Mouse (Mus musculus): ENCODE results near the gene 4930595D18Rik. TPM values are rescaled to one million over a fixed set of nuclear protein-coding genes. Genes with fewer than 3 reads are reported as not detected.

The 4930595D18Rik gene
- polyA plus RNA-seq, 1 experiment from 2014 or later = not detected

GRCm38 (mm10) chr12:111125666-111126065 is 58.6 kb downstream of the 4930595D18Rik start:
- no peak for ATAC-seq (ENCODE audit: borderline replicate concordance, extremely low read depth, low FRiP score, low TSS enrichment)
- no peaks in the 10 kb centered on the region for H3K9me3 ChIP-seq
- 69% methylated on average over 6 of the region's 6 CpGs for WGBS

GRCm38 (mm10) chr12:111124601-111125260 is 59.6 kb downstream of the 4930595D18Rik start:
- ATAC-seq (ENCODE audit: borderline replicate concordance, extremely low read depth, low FRiP score, low TSS enrichment) = no peak
- H3K9me3 ChIP-seq = no peaks in the 10 kb centered on the region

More at GRCm38 (mm10) chr12:111125666-111126065, 58.6 kb downstream of the 4930595D18Rik start:
- Histone ChIP-seq H3K36me3 (no peaks in the 10 kb centered on the region), H3K27ac (no peak overlapping the region), H3K4me1 (no peaks in the 10 kb centered on the region), H3K4me2 (no peak overlapping the region), H3K9ac (no peak overlapping the region), H3K4me3 (no peak overlapping the region), H3K27me3 (no peaks in the 10 kb centered on the region)

GRCm38 (mm10) chr12:111122332-111122852 is 61.9 kb downstream of the 4930595D18Rik start:
- Histone ChIP-seq H3K4me2 (no peak overlapping the region), H3K9me3 (no peaks in the 10 kb centered on the region), H3K36me3 (peaks cover 10% of the 10 kb centered on the region; the same call in 1 of the 2 replicates), H3K4me1 (no peaks in the 10 kb centered on the region), H3K27ac (no peak overlapping the region), H3K4me3 (no peak overlapping the region), H3K9ac (no peak overlapping the region), H3K27me3 (no peaks in the 10 kb centered on the region)
- ATAC-seq (ENCODE audit: borderline replicate concordance, extremely low read depth, low FRiP score, low TSS enrichment) = no peak

More at GRCm38 (mm10) chr12:111124601-111125260, 59.6 kb downstream of the 4930595D18Rik start:
- Histone ChIP-seq H3K4me1 (no peaks in the 10 kb centered on the region), H3K4me2 (no peak overlapping the region), H3K4me3 (no peak overlapping the region), H3K27ac (no peak overlapping the region), H3K27me3 (no peaks in the 10 kb centered on the region), H3K36me3 (no peaks in the 10 kb centered on the region), H3K9ac (no peak overlapping the region)
- WGBS = 69% methylated on average over 14 of the region's 14 CpGs

- Histone ChIP-seq H3K9me3 (no peaks in the 10 kb centered on the region), H3K9ac (no peak overlapping the region), H3K4me3 (no peak overlapping the region), H3K4me2 (no peak overlapping the region), H3K27ac (no peak overlapping the region), H3K36me3 (peaks cover 23% of the 10 kb centered on the region), H3K27me3 (no peaks in the 10 kb centered on the region), H3K4me1 (no peaks in the 10 kb centered on the region)
- 82% methylated on average over 9 of the region's 9 CpGs for WGBS
- no peak for ATAC-seq (ENCODE audit: borderline replicate concordance, extremely low read depth, low FRiP score, low TSS enrichment)
These were observed 63.2 kb downstream of the 4930595D18Rik start for GRCm38 (mm10) chr12:111120976-111121645.

- Histone ChIP-seq H3K27ac (no peak overlapping the region), H3K4me1 (no peaks in the 10 kb centered on the region), H3K4me2 (no peak overlapping the region), H3K9ac (no peak overlapping the region), H3K9me3 (no peaks in the 10 kb centered on the region), H3K36me3 (peaks cover 28% of the 10 kb centered on the region), H3K4me3 (no peak overlapping the region), H3K27me3 (no peaks in the 10 kb centered on the region)
- no peak for ATAC-seq (ENCODE audit: borderline replicate concordance, extremely low read depth, low FRiP score, low TSS enrichment)
- WGBS = 93% methylated on average over 5 of the region's 5 CpGs
These were observed 64.7 kb downstream of the 4930595D18Rik start for GRCm38 (mm10) chr12:111119506-111120085.

- Histone ChIP-seq H3K9ac (no peak overlapping the region), H3K4me1 (no peaks in the 10 kb centered on the region), H3K27ac (no peak overlapping the region), H3K4me3 (no peak overlapping the region), H3K4me2 (no peak overlapping the region), H3K9me3 (no peaks in the 10 kb centered on the region), H3K27me3 (no peaks in the 10 kb centered on the region), H3K36me3 (peaks cover 72% of the 10 kb centered on the region)
- ATAC-seq (ENCODE audit: borderline replicate concordance, extremely low read depth, low FRiP score, low TSS enrichment) = no peak
- 87% methylated on average over 5 of the region's 5 CpGs for WGBS
These were observed 69.7 kb downstream of the 4930595D18Rik start for GRCm38 (mm10) chr12:111114593-111114992.

GRCm38 (mm10) chr12:111111176-111111575 is 73.1 kb downstream of the 4930595D18Rik start:
- no peak overlapping the region for H3K4me2 ChIP-seq
- WGBS = 80% methylated on average over 8 of the region's 8 CpGs
- H3K27me3 ChIP-seq = no peaks in the 10 kb centered on the region
- ATAC-seq (ENCODE audit: borderline replicate concordance, extremely low read depth, low FRiP score, low TSS enrichment) = no peak
- H3K9me3 ChIP-seq = no peaks in the 10 kb centered on the region
- no peak overlapping the region for H3K9ac ChIP-seq
- H3K4me3 ChIP-seq = no peak overlapping the region
- H3K27ac ChIP-seq = no peak overlapping the region
- H3K4me1 ChIP-seq = no peaks in the 10 kb centered on the region
- H3K36me3 ChIP-seq = peaks cover 70% of the 10 kb centered on the region

Other genes starting within 250 kb of the 4930595D18Rik start
- gene Ankrd9, start 205.5 kb downstream of the 4930595D18Rik start, polyA plus RNA-seq (2015; fragmentation: Nextera tagmentation; extraction: Ambion mirVana) = 13.3 and 13.6 TPM in 2 replicates
- 10.9 and 11.4 TPM in 2 replicates for gene Rcor1, start 145.1 kb downstream of the 4930595D18Rik start, polyA plus RNA-seq (2015; fragmentation: Nextera tagmentation; extraction: Ambion mirVana)
- 8.9 and 9.9 TPM in 2 replicates for gene Traf3, start 18.1 kb downstream of the 4930595D18Rik start, polyA plus RNA-seq (2015; fragmentation: Nextera tagmentation; extraction: Ambion mirVana)
- 0.36 and 0.50 TPM in 2 replicates for gene Amn, start 86.6 kb upstream of the 4930595D18Rik start, polyA plus RNA-seq (2015; fragmentation: Nextera tagmentation; extraction: Ambion mirVana)
- 31.8 and 32.2 TPM in 2 replicates for gene Cdc42bpb, start 193.2 kb upstream of the 4930595D18Rik start, polyA plus RNA-seq (2015; fragmentation: Nextera tagmentation; extraction: Ambion mirVana)
- gene Lbhd2, start 222.3 kb upstream of the 4930595D18Rik start, polyA plus RNA-seq (2015; fragmentation: Nextera tagmentation; extraction: Ambion mirVana) = 0.50 and 0.93 TPM in 2 replicates
- gene Exoc3l4, start 232.5 kb upstream of the 4930595D18Rik start, polyA plus RNA-seq (2015; fragmentation: Nextera tagmentation; extraction: Ambion mirVana) = 11.7 and 13.5 TPM in 2 replicates

Measured in lung, embryonic 15.5 days (tissue).